ENCODE assay signal across 10 mouse cellular contexts in genomic region chr3:10092499-10092898, GRCm38 (mm10). TPM values are rescaled to one million over a fixed set of nuclear protein-coding genes. Genes with fewer than 3 reads are reported as not detected.
DNase-seq lines count a peak whose midpoint lies in the region; ATAC-seq lines count a peak whose summit lies in the region.
"Had no signal": no experiment of that assay in that cellular context is flagged by ENCODE, and none has a peak within 500 bp of the region (broad histone marks: within the 10 kb centered on the region; RNA-seq: fewer than 3 reads in every experiment).

No protein-coding gene starts in this region.

- no peaks in the 10 kb centered on the region for H3K36me3 ChIP-seq in heart, embryonic 15.5 days
- no peaks in the 10 kb centered on the region for H3K36me3 ChIP-seq in limb, embryonic 10.5 days
- H3K36me3 ChIP-seq: G1E had no signal

- no peak overlapping the region for H3K4me2 ChIP-seq in heart, embryonic 15.5 days

- H3K4me1 ChIP-seq in heart, embryonic 15.5 days (replicated peaks): 0 out of 2 replicates have a peak, but pooled peaks cover 2% of the 10 kb centered on the region
- peaks cover 10% of the 10 kb centered on the region for H3K4me1 ChIP-seq in brown adipose tissue, adult 24 weeks (ENCODE audit: control insufficient read depth, insufficient read depth, insufficient read length, low read length)
- peaks cover 18% of the 10 kb centered on the region for H3K4me1 ChIP-seq in limb, embryonic 10.5 days

- ATAC-seq in heart, embryonic 15.5 days (replicated peaks; ENCODE audit: insufficient number of reproducible peaks, insufficient read depth, low FRiP score, low read depth): peak; percentile 67

- peak overlapping the region; percentile 52 for H3K27ac ChIP-seq in heart, embryonic 15.5 days
- H3K27ac ChIP-seq in brown adipose tissue, adult 24 weeks (replicated peaks; ENCODE audit: low read depth, low read length): peak overlapping the region; percentile 71
- no peak overlapping the region for H3K27ac ChIP-seq in limb, embryonic 10.5 days

- H3K9ac ChIP-seq in heart, embryonic 15.5 days: no peak overlapping the region

- no peak overlapping the region for H3K4me3 ChIP-seq in heart, embryonic 15.5 days
- H3K4me3 ChIP-seq in brown adipose tissue, adult 24 weeks (ENCODE audit: insufficient read depth, low read depth, low read length): no peak overlapping the region
- H3K4me3 ChIP-seq in limb, embryonic 10.5 days: no peak overlapping the region

- H3K9me3 ChIP-seq in heart, embryonic 15.5 days (replicated peaks): no peaks in the 10 kb centered on the region
- no peaks in the 10 kb centered on the region for H3K9me3 ChIP-seq in limb, embryonic 10.5 days (replicated peaks)
- H3K9me3 ChIP-seq: G1E had no signal

- H3K27me3 ChIP-seq in heart, embryonic 15.5 days: no peaks in the 10 kb centered on the region
- H3K27me3 ChIP-seq in limb, embryonic 10.5 days (ENCODE audit: low read depth, poor library complexity, severe bottlenecking): peaks cover 3% of the 10 kb centered on the region

- no peak for DNase-seq in heart, postnatal 4 days
- peak; percentile 43 for DNase-seq in forelimb bud, embryonic 11.5 days (ENCODE audit: low read depth, low spot score)
- DNase-seq in limb, embryonic 10.5 days (ENCODE audit: low spot score): peak; percentile 45
- no peak for DNase-seq in spleen, postnatal 10 days (ENCODE audit: low spot score in 2 of 2)
- DNase-seq in frontal cortex, postnatal 14 days (ENCODE audit: low spot score in 2 of 2): no peak
- DNase-seq in thymus, postnatal 4 days: no peak
- DNase-seq: layer of hippocampus, postnatal 36 days had no signal

- 37% methylated on average over 7 of the region's 7 CpGs for WGBS in heart, embryonic 15.5 days
- WGBS in limb, embryonic 10.5 days: 20% methylated on average over 7 of the region's 7 CpGs

RNA-seq across cellular contexts. Expression of gene Gm9833, which starts 4.6 kb away (rescaled TPM):
- 2.2 and 2.6 TPM in 2 replicates for polyA plus RNA-seq in heart, embryonic 15.5 days (2015; fragmentation: Nextera tagmentation; extraction: Ambion mirVana)
- 1 to 10 TPM; 3.6 to 5.6 TPM for total RNA-seq in heart, postnatal 4 days (2021)
- polyA plus RNA-seq in brown adipose tissue, adult 24 weeks (2012; ENCODE audit: insufficient read depth, insufficient read length, missing spikeins): not detected in 2 replicates
- 3.5 and 4.5 TPM in 2 replicates for polyA plus RNA-seq in limb, embryonic 10.5 days (2016; fragmentation: Nextera tagmentation; extraction: Ambion mirVana)

Comparison
In these comparisons a context has a peak if more than half of its experiments do, and no peak if none do; other contexts are left out.
1. DNase-seq: peak in forelimb bud, embryonic 11.5 days (single experiment) and limb, embryonic 10.5 days (single experiment); none in heart, postnatal 4 days (single experiment), spleen, postnatal 10 days (0 of 2), frontal cortex, postnatal 14 days (0 of 2) and thymus, postnatal 4 days (single experiment).